Mouse (Mus musculus) bone marrow, adult 2 months (tissue): ENCODE results near the gene Crebl2.

Experiments used
- CTCF ChIP-seq: fragments of 200-500 bp; IDR thresholded peaks from 2 replicates; pipeline ENCODE4 v1.5.1; 2011; ENCODE audit warnings: low read length, control low read depth; ENCODE audit not compliant: control insufficient read depth, insufficient read depth
- POLR2A ChIP-seq: fragments of 200-500 bp; IDR thresholded peaks from 2 replicates; pipeline ENCODE4 v1.6.1; 2011; ENCODE audit warnings: low read depth, mild to moderate bottlenecking, control low read depth, low read length, borderline replicate concordance; ENCODE audit not compliant: control insufficient read depth

- TF ChIP-seq POLR2A (peak; percentile 93), CTCF (peak; percentile 4; the same call in 1 of the 2 replicates)
These were observed 68.4 kb downstream of the Crebl2 start, which contains the start of gene Gpr19 for GRCm38 (mm10) chr6:134898095-134898965.
